Mouse (Mus musculus): Measurements from ENCODE around the gene Senp3. TPM values are rescaled to one million over a fixed set of nuclear protein-coding genes. Genes with fewer than 3 reads are reported as not detected.

Gene Senp3
- total and polyA plus RNA-seq, 3 experiments = 111 to 125 (median 111) TPM

GRCm38 (mm10) chr11:69684128-69684745 lies 2.4 kb upstream of the Senp3 start:
- H3K4me1 ChIP-seq (ENCODE audit: insufficient read depth, low read depth, low read length) = peaks cover 47% of the 10 kb centered on the region
- H3K4me3 ChIP-seq (ENCODE audit: low read depth, low read length) = no peak overlapping the region
- no peak for ATAC-seq (ENCODE audit: extremely low read depth, insufficient number of reproducible peaks, low FRiP score, poor library complexity, severe bottlenecking)

GRCm38 (mm10) chr11:69683576-69683975 lies 1.7 kb upstream of the Senp3 start:
- DNase-seq (ENCODE audit: low spot score) (no peak), ATAC-seq (ENCODE audit: extremely low read depth, insufficient number of reproducible peaks, low FRiP score, poor library complexity, severe bottlenecking) (no peak)
- TF ChIP-seq GATA2 (IDR thresholded peaks at IDR 0.05; ENCODE audit: borderline replicate concordance, low read depth, low read length) = no peak
- no peak for TF ChIP-seq POLR2AphosphoS5 (IDR thresholded peaks at IDR 0.05; ENCODE audit: insufficient replicate concordance, low read depth, low read length)
- no peak for TF ChIP-seq TAL1 (conservative IDR thresholded peaks at IDR 0.05; ENCODE audit: low read depth, low read length)
- no peak for TF ChIP-seq CTCF (IDR thresholded peaks at IDR 0.05; ENCODE audit: low read depth, low read length)
- no peak for TF ChIP-seq GATA1 (IDR thresholded peaks at IDR 0.05; ENCODE audit: borderline replicate concordance, low read length)
- H3K9me3 ChIP-seq (replicated peaks) = no peaks in the 10 kb centered on the region
- peaks cover 20% of the 10 kb centered on the region for H3K36me3 ChIP-seq (replicated peaks)
- no peak overlapping the region for H3K4me3 ChIP-seq (ENCODE audit: low read depth, low read length)
- H3K4me1 ChIP-seq (ENCODE audit: insufficient read depth, low read depth, low read length) = peaks cover 52% of the 10 kb centered on the region
- H3K27me3 ChIP-seq (ENCODE audit: insufficient read depth, low read length) = peaks cover 42% of the 10 kb centered on the region

More at GRCm38 (mm10) chr11:69684128-69684745, 2.4 kb upstream of the Senp3 start:
- no peak for TF ChIP-seq GATA1 (IDR thresholded peaks at IDR 0.05; ENCODE audit: borderline replicate concordance, low read length)
- no peak for TF ChIP-seq POLR2AphosphoS5 (IDR thresholded peaks at IDR 0.05; ENCODE audit: insufficient replicate concordance, low read depth, low read length)
- no peak for TF ChIP-seq GATA2 (IDR thresholded peaks at IDR 0.05; ENCODE audit: borderline replicate concordance, low read depth, low read length)
- no peak for TF ChIP-seq TAL1 (conservative IDR thresholded peaks at IDR 0.05; ENCODE audit: low read depth, low read length)
- TF ChIP-seq CTCF (IDR thresholded peaks at IDR 0.05; ENCODE audit: low read depth, low read length) = no peak
- Histone ChIP-seq H3K9me3 (replicated peaks) (no peaks in the 10 kb centered on the region), H3K36me3 (replicated peaks) (peaks cover 13% of the 10 kb centered on the region), H3K27me3 (ENCODE audit: insufficient read depth, low read length) (peaks cover 45% of the 10 kb centered on the region)
- no peak for DNase-seq (ENCODE audit: low spot score)

- TF ChIP-seq GATA1 (IDR thresholded peaks at IDR 0.05; ENCODE audit: borderline replicate concordance, low read length) (no peak), GATA2 (IDR thresholded peaks at IDR 0.05; ENCODE audit: borderline replicate concordance, low read depth, low read length) (no peak), CTCF (IDR thresholded peaks at IDR 0.05; ENCODE audit: low read depth, low read length) (peak; percentile 75)
- peaks cover 37% of the 10 kb centered on the region for H3K27me3 ChIP-seq (ENCODE audit: insufficient read depth, low read length)
- DNase-seq (ENCODE audit: low spot score) (peak; percentile 53), ATAC-seq (ENCODE audit: extremely low read depth, insufficient number of reproducible peaks, low FRiP score, poor library complexity, severe bottlenecking) (peak; percentile 38)
- peaks cover 26% of the 10 kb centered on the region for H3K36me3 ChIP-seq (replicated peaks)
- H3K9me3 ChIP-seq (replicated peaks) = no peaks in the 10 kb centered on the region
- H3K4me1 ChIP-seq (ENCODE audit: insufficient read depth, low read depth, low read length) = peaks cover 58% of the 10 kb centered on the region
- H3K4me3 ChIP-seq (ENCODE audit: low read depth, low read length) = no peak overlapping the region
These were observed 1.1 kb upstream of the Senp3 start for GRCm38 (mm10) chr11:69682840-69683533.

GRCm38 (mm10) chr11:69682209-69682839 lies 440 bp upstream of the Senp3 start:
- H3K4me3 ChIP-seq (ENCODE audit: low read depth, low read length) = peak overlapping the region; percentile 85
- no peaks in the 10 kb centered on the region for H3K9me3 ChIP-seq (replicated peaks)
- H3K36me3 ChIP-seq (replicated peaks) = peaks cover 32% of the 10 kb centered on the region
- DNase-seq (ENCODE audit: low spot score) = no peak
- TF ChIP-seq POLR2AphosphoS5 (IDR thresholded peaks at IDR 0.05; ENCODE audit: insufficient replicate concordance, low read depth, low read length) = no peak
- TF ChIP-seq GATA1 (IDR thresholded peaks at IDR 0.05; ENCODE audit: borderline replicate concordance, low read length) = no peak
- TF ChIP-seq CTCF (IDR thresholded peaks at IDR 0.05; ENCODE audit: low read depth, low read length) = no peak
- no peak for TF ChIP-seq GATA2 (IDR thresholded peaks at IDR 0.05; ENCODE audit: borderline replicate concordance, low read depth, low read length)
- no peak for TF ChIP-seq TAL1 (conservative IDR thresholded peaks at IDR 0.05; ENCODE audit: low read depth, low read length)
- no peak for ATAC-seq (ENCODE audit: extremely low read depth, insufficient number of reproducible peaks, low FRiP score, poor library complexity, severe bottlenecking)
- peaks cover 60% of the 10 kb centered on the region for H3K4me1 ChIP-seq (ENCODE audit: insufficient read depth, low read depth, low read length)
- peaks cover 37% of the 10 kb centered on the region for H3K27me3 ChIP-seq (ENCODE audit: insufficient read depth, low read length)

GRCm38 (mm10) chr11:69680136-69680855 lies 1.6 kb downstream of the Senp3 start:
- Histone ChIP-seq H3K36me3 (replicated peaks) (peaks cover 53% of the 10 kb centered on the region), H3K27me3 (ENCODE audit: insufficient read depth, low read length) (peaks cover 19% of the 10 kb centered on the region), H3K4me3 (ENCODE audit: low read depth, low read length) (peak overlapping the region; percentile 85), H3K4me1 (ENCODE audit: insufficient read depth, low read depth, low read length) (peaks cover 67% of the 10 kb centered on the region), H3K9me3 (replicated peaks) (no peaks in the 10 kb centered on the region)
- no peak for DNase-seq (ENCODE audit: low spot score)
- TF ChIP-seq TAL1 (conservative IDR thresholded peaks at IDR 0.05; ENCODE audit: low read depth, low read length) (no peak), GATA2 (IDR thresholded peaks at IDR 0.05; ENCODE audit: borderline replicate concordance, low read depth, low read length) (no peak), CTCF (IDR thresholded peaks at IDR 0.05; ENCODE audit: low read depth, low read length) (no peak)
- no peak for ATAC-seq (ENCODE audit: extremely low read depth, insufficient number of reproducible peaks, low FRiP score, poor library complexity, severe bottlenecking)

GRCm38 (mm10) chr11:69679144-69679543 lies 2.7 kb downstream of the Senp3 start:
- ATAC-seq (ENCODE audit: extremely low read depth, insufficient number of reproducible peaks, low FRiP score, poor library complexity, severe bottlenecking) = no peak
- H3K36me3 ChIP-seq (replicated peaks) = peaks cover 64% of the 10 kb centered on the region
- TF ChIP-seq POLR2AphosphoS5 (IDR thresholded peaks at IDR 0.05; ENCODE audit: insufficient replicate concordance, low read depth, low read length) (no peak), CTCF (IDR thresholded peaks at IDR 0.05; ENCODE audit: low read depth, low read length) (no peak), GATA1 (IDR thresholded peaks at IDR 0.05; ENCODE audit: borderline replicate concordance, low read length) (no peak), GATA2 (IDR thresholded peaks at IDR 0.05; ENCODE audit: borderline replicate concordance, low read depth, low read length) (no peak), TAL1 (conservative IDR thresholded peaks at IDR 0.05; ENCODE audit: low read depth, low read length) (no peak)

More at GRCm38 (mm10) chr11:69679144-69679543, 2.7 kb downstream of the Senp3 start:
- no peak for DNase-seq (ENCODE audit: low spot score)
- H3K27me3 ChIP-seq (ENCODE audit: insufficient read depth, low read length) = peaks cover 8% of the 10 kb centered on the region
- peaks cover 68% of the 10 kb centered on the region for H3K4me1 ChIP-seq (ENCODE audit: insufficient read depth, low read depth, low read length)
- H3K4me3 ChIP-seq (ENCODE audit: low read depth, low read length) = no peak overlapping the region; the same call in 1 of the 2 replicates
- H3K9me3 ChIP-seq (replicated peaks) = no peaks in the 10 kb centered on the region

Measured in G1E (cell line).